In the genomic region with DNA sequence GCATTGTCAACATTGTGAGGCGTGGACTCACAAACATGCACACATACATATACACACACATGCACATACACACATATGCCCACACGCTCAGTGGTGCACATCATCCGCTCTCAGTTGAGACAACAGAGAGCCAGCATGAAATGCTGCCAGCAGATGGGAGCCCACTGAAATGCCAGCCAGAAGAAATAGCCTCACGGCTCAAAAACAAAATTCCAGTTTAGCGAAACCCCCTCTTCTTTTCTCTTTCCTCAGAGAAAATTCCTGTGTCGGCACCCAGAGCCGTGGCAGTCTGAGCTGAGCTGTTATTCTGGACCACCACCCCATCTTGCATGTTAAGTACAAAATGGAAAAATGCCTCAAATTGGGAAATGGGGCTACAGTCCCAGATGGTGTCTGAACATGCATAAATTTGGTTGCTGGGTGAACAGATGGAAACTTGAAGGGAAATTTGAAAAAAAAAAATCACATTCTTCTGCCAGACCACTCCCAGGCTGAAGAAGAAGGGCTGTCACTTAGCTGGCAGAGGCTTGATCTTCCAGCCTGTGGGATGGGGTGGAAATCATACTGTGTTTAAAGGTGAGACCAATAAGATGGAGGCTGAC, we compare ENCODE assay signal across 10 mouse cellular contexts.
DNase-seq lines count a peak whose midpoint lies in the region; ATAC-seq and TF ChIP-seq lines count a peak whose summit lies in the region.
"Had no signal": no experiment of that assay in that cellular context is flagged by ENCODE, and none has a peak within 500 bp of the region (broad histone marks: within the 10 kb centered on the region; RNA-seq: fewer than 3 reads in every experiment).

No protein-coding gene starts in this region.

- no peaks in the 10 kb centered on the region for H3K36me3 ChIP-seq in neural tube, embryonic 13.5 days
- no peaks in the 10 kb centered on the region for H3K36me3 ChIP-seq in hindbrain, postnatal 0 days (ENCODE audit: insufficient read depth, low read length)
- no peaks in the 10 kb centered on the region for H3K36me3 ChIP-seq in intestine, embryonic 15.5 days
- H3K36me3 ChIP-seq: heart, embryonic 10.5 days; limb, embryonic 13.5 days had no signal

- no peak overlapping the region for H3K27ac ChIP-seq in neural tube, embryonic 13.5 days (replicated peaks)
- H3K27ac ChIP-seq in hindbrain, postnatal 0 days = peak overlapping the region; percentile 54; the same call in 1 of the 2 replicates
- H3K27ac ChIP-seq in intestine, embryonic 15.5 days = no peak overlapping the region
- H3K27ac ChIP-seq: heart, embryonic 10.5 days; limb, embryonic 13.5 days had no signal

- 0 out of 2 replicates have a peak, but pooled peaks have one; percentile 32 for ATAC-seq in neural tube, embryonic 13.5 days (ENCODE audit: low read depth)
- ATAC-seq in hindbrain, postnatal 0 days = peak; percentile 70
- ATAC-seq in intestine, embryonic 15.5 days = no peak

- peak; percentile 8; the same call in 1 of the 2 replicates for TF ChIP-seq CTCF in hindbrain, postnatal 0 days (IDR thresholded peaks at IDR 0.05; ENCODE audit: low read depth)

- 80% methylated on average over 7 of the region's 7 CpGs for WGBS in neural tube, embryonic 13.5 days
- WGBS in hindbrain, postnatal 0 days = 38% methylated on average over 7 of the region's 7 CpGs
- 84% methylated on average over 7 of the region's 7 CpGs for WGBS in intestine, embryonic 15.5 days

- no peak overlapping the region for H3K4me2 ChIP-seq in neural tube, embryonic 13.5 days
- H3K4me2 ChIP-seq in hindbrain, postnatal 0 days (ENCODE audit: low read depth, low read length) = no peak overlapping the region
- H3K4me2 ChIP-seq in intestine, embryonic 15.5 days (replicated peaks) = no peak overlapping the region
- H3K4me2 ChIP-seq: limb, embryonic 13.5 days had no signal

- no peaks in the 10 kb centered on the region for H3K9me3 ChIP-seq in neural tube, embryonic 13.5 days
- H3K9me3 ChIP-seq in hindbrain, postnatal 0 days (ENCODE audit: low read length) = no peaks in the 10 kb centered on the region
- H3K9me3 ChIP-seq in intestine, embryonic 15.5 days = no peaks in the 10 kb centered on the region
- H3K9me3 ChIP-seq: heart, embryonic 10.5 days; limb, embryonic 13.5 days had no signal

- no peaks in the 10 kb centered on the region for H3K27me3 ChIP-seq in neural tube, embryonic 13.5 days
- H3K27me3 ChIP-seq in hindbrain, postnatal 0 days (ENCODE audit: insufficient read depth, low read length) = no peaks in the 10 kb centered on the region
- H3K27me3 ChIP-seq in intestine, embryonic 15.5 days (replicated peaks) = no peaks in the 10 kb centered on the region
- H3K27me3 ChIP-seq: limb, embryonic 13.5 days had no signal

- H3K4me3 ChIP-seq in neural tube, embryonic 13.5 days = no peak overlapping the region
- no peak overlapping the region for H3K4me3 ChIP-seq in hindbrain, postnatal 0 days (ENCODE audit: low read length)
- H3K4me3 ChIP-seq in intestine, embryonic 15.5 days (replicated peaks) = no peak overlapping the region
- H3K4me3 ChIP-seq: heart, embryonic 10.5 days; limb, embryonic 13.5 days had no signal

- no peak for DNase-seq in neural tube, embryonic 10.5 days (ENCODE audit: extremely low spot score, low spot score)
- peak; percentile 62 for DNase-seq in hindbrain, postnatal 0 days (ENCODE audit: low spot score)
- peak; percentile 27 to 62 for DNase-seq in left cerebral cortex, adult 9 months (ENCODE audit: low spot score in 2 of 2)
- DNase-seq in thymus, postnatal 14 days = no peak
- DNase-seq in thymus, postnatal 4 days = no peak
- DNase-seq: cerebellum, adult 18-20 months had no signal

- H3K9ac ChIP-seq in neural tube, embryonic 13.5 days = no peak overlapping the region
- H3K9ac ChIP-seq in hindbrain, postnatal 0 days (replicated peaks; ENCODE audit: low read length) = no peak overlapping the region
- H3K9ac ChIP-seq in intestine, embryonic 15.5 days = no peak overlapping the region
- H3K9ac ChIP-seq: limb, embryonic 13.5 days had no signal

- H3K4me1 ChIP-seq in neural tube, embryonic 13.5 days (replicated peaks) = no peaks in the 10 kb centered on the region
- H3K4me1 ChIP-seq in hindbrain, postnatal 0 days (ENCODE audit: insufficient read depth, low read length) = 0 out of 2 replicates have a peak, but pooled peaks cover 6% of the 10 kb centered on the region
- no peaks in the 10 kb centered on the region for H3K4me1 ChIP-seq in intestine, embryonic 15.5 days (replicated peaks)
- H3K4me1 ChIP-seq: heart, embryonic 10.5 days; limb, embryonic 13.5 days had no signal

Comparison
In these comparisons a context has a peak if more than half of its experiments do, and no peak if none do; other contexts are left out.
1. DNase-seq: peak in hindbrain, postnatal 0 days (single experiment) and left cerebral cortex, adult 9 months (2 of 2); none in neural tube, embryonic 10.5 days (single experiment), thymus, postnatal 14 days (single experiment) and thymus, postnatal 4 days (single experiment).